Mouse (Mus musculus): ENCODE measurements around the gene Coro1c.

Coro1c gene

DNA sequence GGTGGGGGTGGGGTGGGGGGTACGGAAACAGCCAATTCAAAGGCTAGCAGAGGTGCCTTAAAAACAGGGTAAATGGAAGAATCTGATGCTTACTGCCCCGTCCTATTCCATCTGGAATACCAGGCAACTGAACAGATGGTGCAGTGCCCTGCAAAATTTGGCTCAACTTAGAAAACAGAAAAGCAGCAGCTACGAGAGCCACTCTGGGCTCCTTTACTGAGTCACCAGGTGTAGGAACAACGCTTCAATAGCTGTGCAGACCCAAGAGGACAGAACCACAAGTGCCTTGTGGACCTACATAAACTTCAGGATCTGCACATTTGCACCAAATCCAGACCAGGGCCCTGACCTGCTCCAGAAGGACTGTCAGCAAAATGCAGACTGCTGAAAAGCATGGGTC lies 46.1 kb downstream of the Coro1c start:
- no peak for TF ChIP-seq GATA4 (IDR thresholded peaks at IDR 0.05; ENCODE audit: insufficient replicate concordance, low read length)

GRCm38 (mm10) chr5:113861294-113861693 lies 47.3 kb downstream of the Coro1c start:
- TF ChIP-seq GATA4 (IDR thresholded peaks at IDR 0.05; ENCODE audit: insufficient replicate concordance, low read length): no peak

DNA sequence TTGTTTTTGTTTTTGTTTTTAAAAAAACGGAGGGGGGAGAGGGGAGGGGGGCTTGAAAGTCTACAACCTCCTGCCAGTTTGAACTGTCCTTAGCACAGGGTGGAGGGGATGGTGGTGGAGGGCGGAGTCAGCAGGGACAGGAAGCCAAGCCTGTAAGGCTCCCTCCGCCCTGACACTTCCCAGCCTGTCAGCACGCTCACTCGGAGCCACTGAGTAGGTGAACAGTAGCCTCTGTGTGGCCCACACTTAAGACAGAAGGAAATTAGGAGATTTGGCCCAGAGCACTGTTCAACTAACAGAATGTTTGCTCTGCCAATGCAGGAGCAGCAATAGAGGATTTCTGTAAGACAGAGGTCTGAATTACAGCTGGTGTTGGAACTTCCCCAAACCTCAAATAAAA lies 49.6 kb downstream of the Coro1c start:
- TF ChIP-seq GATA4 (IDR thresholded peaks at IDR 0.05; ENCODE audit: insufficient replicate concordance, low read length): no peak

DNA sequence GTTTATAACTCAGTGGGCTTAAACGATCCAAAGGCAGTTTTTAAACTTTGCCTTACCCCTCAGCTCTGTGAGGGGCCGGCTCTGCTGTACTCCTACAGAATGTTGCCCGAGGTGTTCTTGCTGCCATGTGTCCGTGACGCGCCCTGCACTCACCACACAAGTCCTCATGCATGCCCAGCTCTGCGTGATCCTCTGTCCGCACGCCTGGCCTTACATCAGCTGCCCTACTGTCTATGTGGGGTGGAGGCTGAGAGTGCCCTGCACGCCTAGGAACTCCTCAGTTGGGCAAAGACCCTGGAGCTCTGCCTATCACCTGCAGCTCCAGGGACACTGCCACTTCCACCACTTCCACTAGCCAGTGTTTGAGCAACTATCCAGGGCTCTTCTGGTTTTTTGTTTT lies 50.0 kb downstream of the Coro1c start:
- TF ChIP-seq GATA4 (IDR thresholded peaks at IDR 0.05; ENCODE audit: insufficient replicate concordance, low read length): no peak

- TF ChIP-seq GATA4 (IDR thresholded peaks at IDR 0.05; ENCODE audit: insufficient replicate concordance, low read length): no peak
These were observed 50.9 kb downstream of the Coro1c start for GRCm38 (mm10) chr5:113857631-113858030.

DNA sequence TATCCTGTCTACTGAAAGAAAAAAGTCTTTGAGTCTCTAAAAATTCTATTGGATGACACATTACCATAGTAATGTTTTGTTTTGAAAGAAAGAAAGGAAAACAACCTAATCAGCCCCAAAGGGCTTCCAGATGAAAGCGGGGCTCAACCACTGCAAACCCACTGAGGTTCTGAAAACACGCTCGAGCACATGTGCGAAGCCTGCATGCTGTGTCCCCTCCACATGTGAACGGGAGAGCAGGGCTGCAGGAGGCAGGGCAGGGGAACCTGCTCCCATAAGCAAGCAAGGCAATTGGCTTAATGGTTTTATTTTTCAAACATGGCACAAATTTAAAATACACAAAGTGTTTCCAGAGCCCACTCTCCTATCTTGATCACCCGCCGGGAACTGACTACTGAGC lies 51.9 kb downstream of the Coro1c start:
- no peak for TF ChIP-seq GATA4 (IDR thresholded peaks at IDR 0.05; ENCODE audit: insufficient replicate concordance, low read length)

DNA sequence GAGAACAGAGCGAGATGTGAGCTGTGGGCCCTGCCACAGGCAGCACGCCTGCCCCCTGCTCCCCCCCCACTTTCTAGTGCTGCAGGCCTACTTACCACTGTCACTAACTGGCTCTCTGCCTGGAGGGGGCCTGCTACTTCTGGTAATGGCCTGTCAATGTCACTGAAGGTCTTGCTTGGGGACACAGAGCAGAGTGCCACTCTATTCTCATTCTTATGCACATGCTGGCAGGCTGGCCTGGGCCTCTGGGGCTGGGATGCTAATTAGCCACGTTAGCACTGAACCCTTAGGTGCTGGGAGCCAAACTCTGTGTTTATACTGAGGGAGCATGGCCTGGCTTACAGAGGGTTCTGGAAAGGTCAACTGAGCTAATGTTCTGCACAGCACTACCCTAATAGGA lies 52.9 kb downstream of the Coro1c start:
- TF ChIP-seq GATA4 (IDR thresholded peaks at IDR 0.05; ENCODE audit: insufficient replicate concordance, low read length): no peak

GRCm38 (mm10) chr5:113855117-113855516 lies 53.4 kb downstream of the Coro1c start:
- TF ChIP-seq GATA4 (IDR thresholded peaks at IDR 0.05; ENCODE audit: insufficient replicate concordance, low read length): no peak

DNA sequence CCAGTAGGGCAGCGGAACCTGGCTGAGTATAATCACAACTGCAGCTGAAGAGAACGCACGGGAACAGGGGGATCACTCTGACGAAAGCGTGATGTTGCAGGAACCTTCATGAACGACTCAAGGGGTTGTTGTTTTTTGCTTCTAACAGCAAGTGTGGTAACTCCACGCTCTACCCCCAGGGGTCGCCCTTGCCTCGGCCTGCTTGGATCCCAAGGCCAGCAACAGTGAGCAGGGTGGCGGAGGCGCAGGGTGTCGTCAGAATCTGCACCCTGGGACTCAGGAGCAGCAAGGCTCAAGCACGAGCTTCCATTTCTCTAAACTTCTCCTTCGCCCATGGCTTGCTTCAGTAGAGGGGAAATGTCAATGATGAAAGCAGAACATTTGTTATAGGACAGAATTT lies 54.1 kb downstream of the Coro1c start:
- TF ChIP-seq GATA4 (IDR thresholded peaks at IDR 0.05; ENCODE audit: insufficient replicate concordance, low read length): no peak

GRCm38 (mm10) chr5:113853541-113853940 lies 55.0 kb downstream of the Coro1c start:
- no peak for TF ChIP-seq GATA4 (IDR thresholded peaks at IDR 0.05; ENCODE audit: insufficient replicate concordance, low read length)

- TF ChIP-seq GATA4 (IDR thresholded peaks at IDR 0.05; ENCODE audit: insufficient replicate concordance, low read length): no peak
These were observed 56.1 kb downstream of the Coro1c start for GRCm38 (mm10) chr5:113852463-113852862.

GRCm38 (mm10) chr5:113850680-113851230 lies 57.8 kb downstream of the Coro1c start:
- TF ChIP-seq GATA4 (IDR thresholded peaks at IDR 0.05; ENCODE audit: insufficient replicate concordance, low read length): no peak

DNA sequence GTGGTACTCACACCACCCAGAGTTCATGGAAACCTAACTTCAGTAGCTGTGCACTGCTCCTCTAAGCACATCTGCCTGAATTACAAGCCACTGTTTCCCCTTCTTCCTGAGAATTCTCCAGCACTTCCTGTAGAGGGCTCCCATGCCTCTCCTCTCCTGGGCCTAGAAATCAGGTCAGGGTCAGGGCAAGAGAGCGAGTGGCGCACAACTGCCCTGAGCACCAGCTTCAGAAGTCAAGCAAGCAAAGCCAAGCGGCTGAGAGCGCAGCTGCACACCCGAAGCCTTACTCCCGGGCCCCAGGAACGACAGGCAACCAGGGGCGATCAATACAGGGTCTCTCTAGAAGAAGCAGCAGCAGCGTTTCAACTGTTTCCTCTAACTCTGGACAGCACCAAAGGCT lies 60.9 kb downstream of the Coro1c start:
- TF ChIP-seq GATA4 (IDR thresholded peaks at IDR 0.05; ENCODE audit: insufficient replicate concordance, low read length): no peak

GRCm38 (mm10) chr5:113846656-113847055 lies 61.9 kb downstream of the Coro1c start:
- TF ChIP-seq GATA4 (IDR thresholded peaks at IDR 0.05; ENCODE audit: insufficient replicate concordance, low read length): no peak

DNA sequence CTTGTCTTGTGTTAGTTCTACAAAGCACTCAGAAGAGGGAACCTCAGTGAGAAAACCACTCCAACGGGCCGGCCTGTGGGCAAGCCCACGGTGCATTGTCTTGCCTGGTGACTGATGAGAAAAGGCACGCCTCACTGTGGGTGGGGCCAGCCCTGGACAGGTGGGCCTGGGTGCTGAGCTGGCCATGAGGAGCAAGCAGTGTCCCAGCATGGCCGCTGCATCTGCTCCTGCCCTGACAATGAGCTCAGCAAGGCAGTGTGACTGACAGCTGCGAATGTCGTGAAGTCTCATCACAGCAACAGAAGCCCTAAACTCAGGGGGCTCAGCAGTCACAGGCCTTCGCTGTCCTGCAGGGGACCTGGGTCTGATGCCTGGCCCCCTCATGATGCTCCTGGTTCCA lies 62.9 kb downstream of the Coro1c start:
- no peak for TF ChIP-seq GATA4 (IDR thresholded peaks at IDR 0.05; ENCODE audit: insufficient replicate concordance, low read length)

DNA sequence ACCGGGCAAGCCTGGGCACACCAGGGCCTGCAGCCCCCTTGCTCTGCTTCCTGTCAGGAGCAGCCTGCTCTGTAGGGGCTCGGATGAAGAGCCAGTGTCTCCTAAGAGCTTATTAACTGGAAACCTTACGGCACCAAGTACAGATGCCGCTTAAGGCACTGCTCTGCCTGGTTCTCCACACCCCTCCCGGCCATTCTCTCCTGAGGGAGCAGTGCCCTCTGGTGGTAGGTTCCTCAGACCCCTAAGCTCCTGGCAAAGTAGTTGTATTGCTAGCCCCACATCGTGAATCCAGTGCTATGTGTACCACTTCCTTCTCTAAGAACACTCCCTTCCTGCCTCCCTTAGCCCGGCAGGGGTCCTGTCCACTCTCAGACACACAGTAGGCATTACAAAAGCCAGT lies 63.8 kb downstream of the Coro1c start:
- TF ChIP-seq GATA4 (IDR thresholded peaks at IDR 0.05; ENCODE audit: insufficient replicate concordance, low read length): no peak

GRCm38 (mm10) chr5:113844106-113844505 lies 64.5 kb downstream of the Coro1c start:
- no peak for TF ChIP-seq GATA4 (IDR thresholded peaks at IDR 0.05; ENCODE audit: insufficient replicate concordance, low read length)

GRCm38 (mm10) chr5:113842906-113843305 lies 65.7 kb downstream of the Coro1c start:
- no peak for TF ChIP-seq GATA4 (IDR thresholded peaks at IDR 0.05; ENCODE audit: insufficient replicate concordance, low read length)
